Mouse (Mus musculus) G1E (cell line): ENCODE results near the gene Olfr191. TPM values are rescaled to one million over a fixed set of nuclear protein-coding genes. Genes with fewer than 3 reads are reported as not detected.
A peak's percentile ranks its signal among the peaks of the same experiment; 100 is the strongest.

Experiments used
- ATAC-seq: 2 replicates; pipeline ENCODE4 v1.8.0; 2016; ENCODE audit warnings: mild to moderate bottlenecking; ENCODE audit not compliant: insufficient number of reproducible peaks, poor library complexity, low FRiP score, severe bottlenecking; ENCODE audit errors: extremely low read depth
- DNase-seq: peaks from one replicate; pipeline ENCODE4 v3.0.0; 2012; ENCODE audit warnings: low spot score
- H3K27me3 ChIP-seq: 2 replicates; pipeline ENCODE4 v1.6.1; 2012; ENCODE audit warnings: mild to moderate bottlenecking, low read length, inconsistent platforms; ENCODE audit not compliant: insufficient read depth
- H3K36me3 ChIP-seq: replicated peaks from 2 replicates; pipeline ENCODE3; 2012; ENCODE audit warnings: mild to moderate bottlenecking, inconsistent platforms
- H3K4me1 ChIP-seq: 2 replicates; pipeline ENCODE4 v1.6.1; 2012; ENCODE audit warnings: low read depth, low read length, inconsistent platforms, mixed read lengths; ENCODE audit not compliant: insufficient read depth
- H3K4me3 ChIP-seq: 2 replicates; pipeline ENCODE4 v1.5.1; 2012; ENCODE audit warnings: low read depth, mild to moderate bottlenecking, inconsistent platforms, low read length, moderate library complexity, mixed read lengths
- H3K9me3 ChIP-seq: replicated peaks from 2 replicates; pipeline ENCODE4 v1.6.1; 2012; ENCODE audit warnings: inconsistent platforms
- CTCF ChIP-seq: IDR thresholded peaks from 2 replicates; pipeline ENCODE4 v1.5.1; 2012; ENCODE audit warnings: low read depth, low read length, inconsistent platforms, mixed read lengths
- GATA1 ChIP-seq: IDR thresholded peaks from 2 replicates; pipeline ENCODE4 v1.6.1; 2012; ENCODE audit warnings: borderline replicate concordance, low read length, inconsistent platforms, mixed read lengths
- GATA2 ChIP-seq: IDR thresholded peaks from 2 replicates; pipeline ENCODE4 v1.6.1; 2012; ENCODE audit warnings: low read depth, low read length, inconsistent platforms, borderline replicate concordance
- POLR2AphosphoS5 ChIP-seq: IDR thresholded peaks from 2 replicates; pipeline ENCODE4 v1.6.1; 2012; ENCODE audit warnings: low read depth, low read length, inconsistent platforms; ENCODE audit not compliant: insufficient replicate concordance
- TAL1 ChIP-seq: conservative IDR thresholded peaks from 2 replicates; pipeline ENCODE4 v1.6.1; 2012; ENCODE audit warnings: low read depth, low read length, inconsistent platforms, mixed read lengths
- polyA plus RNA-seq: library from polyadenylated mRNA; stranded (reverse); fragments of >175 nt; gene quantifications from 2 replicates; pipeline ENCODE4 v1.2.3, GENCODE M21; 2012
- total RNA-seq, 2 experiments: library from RNA; stranded (forward) in 1 of 2; stranded (reverse) in 1 of 2; fragments of 200-1000 nt in 1 of 2; fragments of >200 nt in 1 of 2; fragmentation: Nextera tagmentation in 1 of 2; gene quantifications; 2 replicates each; pipeline ENCODE4 v1.2.3; 2014 to 2017

The Olfr191 gene
- total and polyA plus RNA-seq, 3 experiments, result 0.60 TPM; not detected in 2

DNA sequence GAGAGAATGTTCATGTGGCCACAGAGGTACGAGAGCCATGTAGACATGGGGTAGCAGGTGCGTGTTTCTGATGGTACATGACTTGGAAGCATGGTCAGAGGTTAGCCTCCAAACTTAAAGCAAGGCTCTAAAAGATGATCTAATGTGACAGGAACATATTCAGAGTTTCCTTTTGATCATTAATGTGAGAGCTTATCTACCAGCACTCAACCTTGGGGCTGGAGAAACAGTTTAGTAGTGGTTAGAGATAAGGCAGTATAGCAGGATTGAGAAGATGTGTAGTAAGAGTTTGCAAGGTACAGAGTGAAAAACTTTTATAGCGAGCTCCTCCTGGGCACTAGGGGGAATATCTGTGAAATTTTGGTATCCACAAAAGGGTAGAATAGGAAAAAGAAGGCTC lies 43.8 kb downstream of the Olfr191 start:
- ATAC-seq (peak; percentile 49), DNase-seq (no peak)
- Histone ChIP-seq H3K9me3 (no peaks in the 10 kb centered on the region), H3K27me3 (no peaks in the 10 kb centered on the region), H3K36me3 (no peaks in the 10 kb centered on the region), H3K4me1 (peaks cover 7% of the 10 kb centered on the region), H3K4me3 (no peak overlapping the region)
- no peak for TF ChIP-seq GATA1
- TF ChIP-seq CTCF, result no peak
- TF ChIP-seq TAL1, result no peak
- TF ChIP-seq GATA2, result no peak
- TF ChIP-seq POLR2AphosphoS5, result no peak

DNA sequence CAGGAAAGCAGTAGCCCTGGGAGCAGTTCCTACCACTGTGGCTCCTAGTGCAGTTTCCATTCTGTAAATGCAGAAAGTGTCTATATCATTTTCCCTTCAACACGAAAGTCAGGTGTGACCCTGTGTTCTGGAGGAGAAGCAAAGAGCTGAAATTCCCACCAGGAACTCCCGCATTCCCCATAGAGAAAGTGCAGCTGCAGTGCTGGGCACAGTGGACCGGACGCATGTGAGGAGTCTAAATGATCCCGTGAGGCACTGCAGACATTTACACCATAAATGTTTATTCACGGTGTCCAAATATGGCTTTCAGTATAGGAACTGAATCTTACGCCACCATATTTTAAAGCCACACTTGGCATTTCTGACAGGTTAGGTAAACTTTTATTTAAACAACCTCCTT lies 49.9 kb downstream of the Olfr191 start, which contains the start of gene Olfr187:
Gene Olfr187, minus strand, starts transcription at position 58 of the 400 bp plus-strand sequence.
- Histone ChIP-seq H3K36me3 (no peaks in the 10 kb centered on the region), H3K4me3 (no peak within 1 kb of the TSS), H3K4me1 (no peaks in the 10 kb centered on the region), H3K27me3 (no peaks in the 10 kb centered on the region), H3K9me3 (no peaks in the 10 kb centered on the region)
- TF ChIP-seq TAL1 (no peak), GATA2 (no peak), CTCF (no peak), GATA1 (no peak)
- ATAC-seq (no peak), DNase-seq (no peak)

Other genes with a start within 250 kb of the Olfr191 start
- gene Olfr177, start 215.1 kb downstream of the Olfr191 start, total RNA-seq (2014; fragmentation: Nextera tagmentation), result not detected in 2 replicates
- gene Olfr177, start 215.1 kb downstream of the Olfr191 start, total RNA-seq (2017), result 0.12 and 0.27 TPM in 2 replicates
- gene Olfr177, start 215.1 kb downstream of the Olfr191 start, polyA plus RNA-seq, result not detected in 2 replicates
- not detected in 2 replicates for gene Olfr178, start 197.8 kb downstream of the Olfr191 start, total RNA-seq (2014; fragmentation: Nextera tagmentation)
- 0.27 and 0.46 TPM in 2 replicates for gene Olfr178, start 197.8 kb downstream of the Olfr191 start, total RNA-seq (2017)
- gene Olfr178, start 197.8 kb downstream of the Olfr191 start, polyA plus RNA-seq, result not detected in 2 replicates
- gene Olfr181, start 161.1 kb downstream of the Olfr191 start, total RNA-seq (2014; fragmentation: Nextera tagmentation), result not detected in 2 replicates
- gene Olfr181, start 161.1 kb downstream of the Olfr191 start, total RNA-seq (2017), result 0.16 and 0.58 TPM in 2 replicates
- gene Olfr181, start 161.1 kb downstream of the Olfr191 start, polyA plus RNA-seq, result not detected in 2 replicates
- not detected in 2 replicates for gene Olfr180, start 160.4 kb downstream of the Olfr191 start, total RNA-seq (2014; fragmentation: Nextera tagmentation)
- gene Olfr180, start 160.4 kb downstream of the Olfr191 start, total RNA-seq (2017), result 0.22 TPM in 1 of 2 replicates, not detected in the other
- not detected in 2 replicates for gene Olfr180, start 160.4 kb downstream of the Olfr191 start, polyA plus RNA-seq
- gene Olfr183, start 94.5 kb downstream of the Olfr191 start, total RNA-seq (2014; fragmentation: Nextera tagmentation), result 3.2 and 3.6 TPM in 2 replicates
- 1.4 and 1.6 TPM in 2 replicates for gene Olfr183, start 94.5 kb downstream of the Olfr191 start, total RNA-seq (2017)
- gene Olfr183, start 94.5 kb downstream of the Olfr191 start, polyA plus RNA-seq, result not detected in 2 replicates
- not detected in 2 replicates for gene Olfr186, start 59.5 kb downstream of the Olfr191 start, total RNA-seq (2014; fragmentation: Nextera tagmentation)
- 0.22 and 0.23 TPM in 2 replicates for gene Olfr186, start 59.5 kb downstream of the Olfr191 start, total RNA-seq (2017)
- gene Olfr186, start 59.5 kb downstream of the Olfr191 start, polyA plus RNA-seq, result not detected in 2 replicates
- gene Olfr187, start 50.1 kb downstream of the Olfr191 start, total RNA-seq (2014; fragmentation: Nextera tagmentation), result not detected in 2 replicates
- gene Olfr187, start 50.1 kb downstream of the Olfr191 start, total RNA-seq (2017), result 0.12 TPM in 1 of 2 replicates, not detected in the other
- not detected in 2 replicates for gene Olfr187, start 50.1 kb downstream of the Olfr191 start, polyA plus RNA-seq
- not detected in 2 replicates for gene Olfr190, start 11.8 kb downstream of the Olfr191 start, total RNA-seq (2014; fragmentation: Nextera tagmentation)
- 0.12 and 1.1 TPM in 2 replicates for gene Olfr190, start 11.8 kb downstream of the Olfr191 start, total RNA-seq (2017)
- gene Olfr190, start 11.8 kb downstream of the Olfr191 start, polyA plus RNA-seq, result not detected in 2 replicates
- not detected in 2 replicates for gene Olfr193, start 22.1 kb upstream of the Olfr191 start, total RNA-seq (2014; fragmentation: Nextera tagmentation)
- 0.55 TPM in 1 of 2 replicates, not detected in the other for gene Olfr193, start 22.1 kb upstream of the Olfr191 start, total RNA-seq (2017)
- gene Olfr193, start 22.1 kb upstream of the Olfr191 start, polyA plus RNA-seq, result not detected in 2 replicates
- not detected in 2 replicates for gene Olfr194, start 31.2 kb upstream of the Olfr191 start, total RNA-seq (2014; fragmentation: Nextera tagmentation)
- 0.55 TPM in 1 of 2 replicates, not detected in the other for gene Olfr194, start 31.2 kb upstream of the Olfr191 start, total RNA-seq (2017)
- gene Olfr194, start 31.2 kb upstream of the Olfr191 start, polyA plus RNA-seq, result not detected in 2 replicates
- 1.9 and 2.3 TPM in 2 replicates for gene Olfr195, start 57.2 kb upstream of the Olfr191 start, total RNA-seq (2014; fragmentation: Nextera tagmentation)
- gene Olfr195, start 57.2 kb upstream of the Olfr191 start, total RNA-seq (2017), result 0.12 and 0.27 TPM in 2 replicates
- gene Olfr195, start 57.2 kb upstream of the Olfr191 start, polyA plus RNA-seq, result not detected in 2 replicates
- not detected in 2 replicates for gene Olfr196, start 80.6 kb upstream of the Olfr191 start, total RNA-seq (2014; fragmentation: Nextera tagmentation)
- not detected in 2 replicates for gene Olfr196, start 80.6 kb upstream of the Olfr191 start, total RNA-seq (2017)
- gene Olfr196, start 80.6 kb upstream of the Olfr191 start, polyA plus RNA-seq, result not detected in 2 replicates
- not detected in 2 replicates for gene Olfr198, start 113.7 kb upstream of the Olfr191 start, total RNA-seq (2014; fragmentation: Nextera tagmentation)
- gene Olfr198, start 113.7 kb upstream of the Olfr191 start, total RNA-seq (2017), result 0.12 TPM in 1 of 2 replicates, not detected in the other
- not detected in 2 replicates for gene Olfr198, start 113.7 kb upstream of the Olfr191 start, polyA plus RNA-seq
- not detected in 2 replicates for gene Olfr199, start 129.9 kb upstream of the Olfr191 start, total RNA-seq (2014; fragmentation: Nextera tagmentation)
- 0.16 TPM in 1 of 2 replicates, not detected in the other for gene Olfr199, start 129.9 kb upstream of the Olfr191 start, total RNA-seq (2017)
- gene Olfr199, start 129.9 kb upstream of the Olfr191 start, polyA plus RNA-seq, result not detected in 2 replicates
- 0.39 and 0.90 TPM in 2 replicates for gene Olfr201, start 182.8 kb upstream of the Olfr191 start, total RNA-seq (2014; fragmentation: Nextera tagmentation)
- 0.46 and 0.55 TPM in 2 replicates for gene Olfr201, start 182.8 kb upstream of the Olfr191 start, total RNA-seq (2017)
- 0.07 TPM in 1 of 2 replicates, not detected in the other for gene Olfr201, start 182.8 kb upstream of the Olfr191 start, polyA plus RNA-seq
- gene Olfr202, start 197.0 kb upstream of the Olfr191 start, total RNA-seq (2014; fragmentation: Nextera tagmentation), result not detected in 2 replicates
- gene Olfr202, start 197.0 kb upstream of the Olfr191 start, total RNA-seq (2017), result not detected in 2 replicates
- not detected in 2 replicates for gene Olfr202, start 197.0 kb upstream of the Olfr191 start, polyA plus RNA-seq
- not detected in 2 replicates for gene Olfr203, start 209.1 kb upstream of the Olfr191 start, total RNA-seq (2014; fragmentation: Nextera tagmentation)
- not detected in 2 replicates for gene Olfr203, start 209.1 kb upstream of the Olfr191 start, total RNA-seq (2017)
- gene Olfr203, start 209.1 kb upstream of the Olfr191 start, polyA plus RNA-seq, result not detected in 2 replicates
- not detected in 2 replicates for gene Olfr204, start 228.4 kb upstream of the Olfr191 start, total RNA-seq (2014; fragmentation: Nextera tagmentation)
- gene Olfr204, start 228.4 kb upstream of the Olfr191 start, total RNA-seq (2017), result 0.05 and 0.12 TPM in 2 replicates
- not detected in 2 replicates for gene Olfr204, start 228.4 kb upstream of the Olfr191 start, polyA plus RNA-seq
- gene Olfr205, start 241.3 kb upstream of the Olfr191 start, total RNA-seq (2014; fragmentation: Nextera tagmentation), result not detected in 2 replicates
- not detected in 2 replicates for gene Olfr205, start 241.3 kb upstream of the Olfr191 start, total RNA-seq (2017)
- gene Olfr205, start 241.3 kb upstream of the Olfr191 start, polyA plus RNA-seq, result not detected in 2 replicates